Mouse (Mus musculus): ENCODE data around the gene Sik3.

Sik3 gene

DNA sequence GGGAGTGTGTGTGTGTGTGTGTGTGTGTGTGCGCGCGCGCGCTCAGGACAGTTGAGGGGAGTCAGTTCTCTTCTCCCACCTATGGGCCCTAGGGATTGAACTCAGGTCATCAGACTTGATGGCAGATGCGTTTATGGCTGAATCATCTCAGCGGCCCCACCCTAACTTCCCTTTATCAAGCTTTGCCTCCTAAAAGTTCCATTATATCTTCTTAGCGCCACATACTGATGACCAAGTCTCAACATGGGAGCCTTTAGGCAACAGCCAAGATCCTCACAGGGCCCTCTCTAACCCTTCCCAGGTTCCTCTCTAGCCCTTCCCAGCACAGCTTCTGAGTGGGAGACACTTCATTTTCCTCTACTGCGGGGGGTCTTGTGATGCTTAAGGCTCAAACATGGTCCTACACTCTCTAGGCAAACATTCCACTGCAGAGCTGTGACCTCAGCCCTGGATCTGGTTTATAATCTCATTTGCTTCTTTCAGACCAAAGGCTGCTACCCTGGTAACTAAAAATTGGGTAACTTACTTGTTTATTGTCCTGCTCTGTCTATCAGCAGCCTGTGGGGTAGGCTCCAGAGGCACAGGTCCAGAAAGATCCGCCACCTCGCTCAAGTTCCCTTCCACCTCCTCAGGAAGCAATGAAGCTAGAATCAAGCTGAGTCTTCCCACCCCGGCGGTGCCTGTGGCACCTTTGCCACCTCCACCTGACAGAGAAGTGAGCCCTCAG, 204.3 kb downstream of the Sik3 start:
- no peak for DNase-seq (ENCODE audit: inconsistent age in 2 of 2, low spot score in 1 of 2)

- no peak for DNase-seq (ENCODE audit: inconsistent age in 2 of 2, low spot score in 1 of 2)
These were observed 205.6 kb downstream of the Sik3 start for GRCm38 (mm10) chr9:46218176-46218575.

DNA sequence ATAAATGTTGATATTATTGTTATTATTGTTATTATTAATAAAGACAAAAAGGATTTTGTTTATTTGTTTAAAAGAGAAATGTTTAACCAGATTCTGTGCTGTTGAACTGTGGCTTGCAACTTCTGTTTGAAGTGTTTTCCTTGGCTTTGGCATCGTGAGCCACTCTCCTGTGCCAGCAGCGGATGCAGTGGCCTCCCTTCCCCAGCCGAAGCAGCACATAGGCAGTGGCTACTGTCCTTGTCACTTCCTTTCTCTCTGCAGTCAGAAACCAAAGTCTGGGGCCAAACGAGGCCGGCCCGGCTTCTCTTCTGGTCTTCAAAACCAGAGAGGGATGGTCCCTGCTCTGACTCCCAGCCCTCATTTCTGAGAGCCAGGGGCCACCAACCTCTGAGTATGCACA, 210.5 kb downstream of the Sik3 start:
- peak in 1 of 2 experiments; percentile 24 for DNase-seq (ENCODE audit: inconsistent age in 2 of 2, low spot score in 1 of 2)

GRCm38 (mm10) chr9:46224101-46224500, 211.5 kb downstream of the Sik3 start:
- no peak for DNase-seq (ENCODE audit: inconsistent age in 2 of 2, low spot score in 1 of 2)

GRCm38 (mm10) chr9:46224945-46225660, 212.5 kb downstream of the Sik3 start:
- no peak for DNase-seq (ENCODE audit: inconsistent age in 2 of 2, low spot score in 1 of 2)

- no peak for DNase-seq (ENCODE audit: inconsistent age in 2 of 2, low spot score in 1 of 2)
These were observed 214.5 kb downstream of the Sik3 start for GRCm38 (mm10) chr9:46227064-46227614.

DNA sequence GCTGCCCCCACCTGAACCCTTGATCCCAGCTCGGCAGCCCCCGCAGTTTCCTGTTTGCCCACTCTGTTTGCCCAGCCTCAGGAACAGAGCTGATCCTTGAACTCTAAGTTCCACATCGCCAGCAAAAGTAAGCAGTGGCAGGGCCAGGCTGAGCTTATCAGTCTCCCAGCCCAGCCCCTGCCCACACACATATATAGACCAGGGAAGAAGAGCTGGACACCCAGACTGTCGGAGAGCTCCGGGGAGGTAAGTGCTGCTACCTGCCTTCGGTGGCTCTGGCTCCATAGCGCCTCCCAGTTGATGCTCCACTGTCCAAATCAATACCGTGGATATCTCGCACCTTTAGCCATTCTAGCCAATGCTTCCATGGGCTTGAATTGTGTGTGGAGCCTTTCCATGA, 215.9 kb downstream of the Sik3 start, which contains the start of gene Apoa1:
Gene Apoa1, plus strand, starts transcription at position 90 of the 400 bp plus-strand sequence.
- DNase-seq (ENCODE audit: inconsistent age in 2 of 2, low spot score in 1 of 2): no peak

DNA sequence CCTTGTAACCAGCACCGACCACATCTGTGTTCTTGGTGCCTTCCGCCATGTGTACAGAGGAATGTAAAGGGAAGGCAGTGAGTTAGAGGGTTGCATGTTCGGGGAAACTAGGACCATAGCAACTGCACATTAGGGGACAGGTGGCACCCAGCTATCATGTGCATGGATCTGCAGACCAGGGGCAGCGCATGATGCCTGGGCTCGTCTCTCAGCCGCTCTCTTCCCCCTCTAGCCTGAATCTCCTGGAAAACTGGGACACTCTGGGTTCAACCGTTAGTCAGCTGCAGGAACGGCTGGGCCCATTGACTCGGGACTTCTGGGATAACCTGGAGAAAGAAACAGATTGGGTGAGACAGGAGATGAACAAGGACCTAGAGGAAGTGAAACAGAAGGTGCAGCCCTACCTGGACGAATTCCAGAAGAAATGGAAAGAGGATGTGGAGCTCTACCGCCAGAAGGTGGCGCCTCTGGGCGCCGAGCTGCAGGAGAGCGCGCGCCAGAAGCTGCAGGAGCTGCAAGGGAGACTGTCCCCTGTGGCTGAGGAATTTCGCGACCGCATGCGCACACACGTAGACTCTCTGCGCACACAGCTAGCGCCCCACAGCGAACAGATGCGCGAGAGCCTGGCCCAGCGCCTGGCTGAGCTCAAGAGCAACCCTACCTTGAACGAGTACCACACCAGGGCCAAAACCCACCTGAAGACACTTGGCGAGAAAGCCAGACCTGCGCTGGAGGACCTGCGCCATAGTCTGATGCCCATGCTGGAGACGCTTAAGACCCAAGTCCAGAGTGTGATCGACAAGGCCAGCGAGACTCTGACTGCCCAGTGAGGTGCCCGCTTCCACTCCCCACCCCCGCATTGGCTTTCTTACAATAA, 217.2 kb downstream of the Sik3 start:
- DNase-seq (ENCODE audit: inconsistent age in 2 of 2, low spot score in 1 of 2): peak; percentile 85 to 93

DNA sequence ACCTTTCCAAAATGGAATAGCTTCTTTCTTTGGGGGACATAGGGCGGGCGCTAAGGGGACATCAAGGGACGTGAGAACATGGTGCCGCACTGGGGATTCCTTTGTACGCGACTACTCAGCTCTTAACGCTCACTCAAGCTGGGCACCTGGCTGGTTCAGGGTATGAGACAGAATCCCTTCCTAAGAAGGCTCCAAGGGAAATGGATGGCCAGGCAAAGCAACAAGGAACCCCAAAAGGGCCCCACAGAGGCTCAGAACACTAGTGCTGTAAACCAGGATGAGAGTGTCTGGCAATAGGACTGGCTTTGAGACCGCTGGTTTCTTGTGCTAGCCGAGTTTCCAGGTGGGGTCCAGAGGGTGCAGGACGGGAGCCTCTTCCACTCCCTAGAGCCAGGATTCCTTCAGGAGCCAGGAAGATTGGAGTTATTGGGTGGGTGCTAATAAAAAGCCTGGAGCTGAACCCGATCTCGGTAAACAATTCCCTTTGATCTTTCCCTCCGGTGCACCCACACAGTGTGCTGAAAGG, 217.9 kb downstream of the Sik3 start:
- no peak for DNase-seq (ENCODE audit: inconsistent age in 2 of 2, low spot score in 1 of 2)

DNA sequence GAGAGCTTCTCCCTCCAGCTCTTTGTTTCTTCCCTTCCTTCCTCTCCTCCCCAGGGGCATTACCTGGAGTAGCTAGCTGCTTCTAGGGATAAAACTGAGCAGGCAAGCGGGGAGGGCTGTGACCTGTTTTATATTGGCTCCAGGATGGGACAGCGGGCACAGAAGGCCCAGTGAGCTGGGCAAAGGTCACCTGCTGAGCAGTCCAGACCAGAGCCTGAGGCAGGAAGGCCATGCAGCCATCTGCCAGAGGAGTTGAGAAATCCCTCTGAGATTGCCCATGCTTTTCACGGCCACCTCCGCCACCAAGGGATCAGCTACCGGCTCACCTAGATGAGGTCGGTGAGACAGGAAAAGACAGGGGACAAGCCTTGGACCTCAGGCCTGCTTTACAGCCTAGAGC, 222.6 kb downstream of the Sik3 start:
- DNase-seq (ENCODE audit: inconsistent age in 2 of 2, low spot score in 1 of 2): peak in 1 of 2 experiments; percentile 69

- no peak for DNase-seq (ENCODE audit: inconsistent age in 2 of 2, low spot score in 1 of 2)
These were observed 222.8 kb downstream of the Sik3 start, which contains the start of gene Apoc3 for GRCm38 (mm10) chr9:46235596-46235648. TSS of gene Apoc3 (minus strand) at chr9:46235636.

GRCm38 (mm10) chr9:46235649-46236048, 223.0 kb downstream of the Sik3 start:
- no peak for DNase-seq (ENCODE audit: inconsistent age in 2 of 2, low spot score in 1 of 2)

DNA sequence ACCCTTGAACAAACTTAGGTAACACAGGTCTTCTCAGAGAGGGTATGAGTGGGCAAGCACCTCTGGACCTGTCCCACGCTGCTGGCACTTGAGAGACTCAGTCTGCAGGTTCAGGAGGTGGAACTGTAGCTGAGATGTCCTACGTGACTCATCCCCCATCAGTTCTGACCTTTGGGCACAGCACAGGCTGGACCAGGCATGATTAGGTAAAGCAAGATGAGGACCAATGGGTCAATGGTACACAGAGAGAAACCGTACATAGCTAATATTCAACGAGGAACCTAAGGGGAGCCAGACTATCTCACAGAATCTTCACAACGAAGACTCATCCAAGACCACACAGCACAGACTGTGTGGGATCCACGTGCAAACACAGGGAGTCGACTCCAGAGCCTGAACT, 226.2 kb downstream of the Sik3 start:
- DNase-seq (ENCODE audit: inconsistent age in 2 of 2, low spot score in 1 of 2): no peak

DNA sequence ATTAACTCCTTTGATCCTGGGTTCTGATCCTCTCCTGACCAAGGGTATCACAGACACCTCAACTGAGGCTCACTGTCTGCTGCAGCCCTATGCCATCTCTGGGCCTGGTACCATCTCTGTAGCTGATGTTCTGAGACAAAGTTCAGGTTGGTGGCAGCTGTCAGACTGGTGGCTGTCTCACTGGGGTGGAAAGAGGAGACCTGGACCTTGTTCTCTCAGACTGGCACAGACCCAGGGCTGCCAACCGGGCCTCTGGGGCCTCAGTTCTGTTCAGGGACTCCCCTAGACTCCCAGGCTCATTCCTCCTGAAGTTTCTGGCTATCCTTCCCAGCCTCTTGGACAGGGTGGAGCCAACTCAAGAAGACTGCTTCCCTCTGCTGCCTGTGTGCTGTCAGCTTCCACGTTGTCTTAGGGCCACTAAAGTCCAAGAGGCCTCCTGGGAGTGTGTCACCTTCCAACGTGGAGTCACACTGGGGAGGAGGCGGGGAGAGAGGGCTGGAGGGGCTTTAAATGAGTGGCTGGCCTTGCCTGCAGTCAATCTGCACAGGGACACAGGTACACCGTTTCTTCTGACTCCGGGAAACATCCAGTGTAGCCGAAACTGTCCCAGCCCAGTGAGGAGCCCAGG, 228.0 kb downstream of the Sik3 start, which contains the start of gene Apoa4:
Gene Apoa4, plus strand, starts transcription at position 171 of the 628 bp plus-strand sequence.
- no peak for DNase-seq (ENCODE audit: inconsistent age in 2 of 2, low spot score in 1 of 2)

DNA sequence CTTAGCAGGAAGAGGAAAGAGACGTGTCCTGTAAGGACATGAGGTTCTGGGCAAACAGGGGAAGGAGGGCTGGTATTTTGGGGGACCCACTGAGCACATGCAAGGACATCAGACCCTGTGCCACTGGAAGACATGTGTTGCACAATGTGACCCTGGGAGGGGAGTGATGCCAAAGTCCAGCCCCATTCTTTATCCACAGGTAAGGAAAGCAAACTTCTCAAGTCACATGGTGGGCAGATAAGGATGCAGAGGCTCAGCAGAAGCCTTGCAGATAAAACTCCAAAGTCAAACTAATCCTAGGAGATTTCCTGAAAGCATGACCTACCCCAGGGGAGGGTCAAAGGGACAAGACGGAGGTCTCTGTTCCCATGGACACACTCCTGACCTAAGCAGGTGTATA, 229.2 kb downstream of the Sik3 start:
- DNase-seq (ENCODE audit: inconsistent age in 2 of 2, low spot score in 1 of 2): no peak

DNA sequence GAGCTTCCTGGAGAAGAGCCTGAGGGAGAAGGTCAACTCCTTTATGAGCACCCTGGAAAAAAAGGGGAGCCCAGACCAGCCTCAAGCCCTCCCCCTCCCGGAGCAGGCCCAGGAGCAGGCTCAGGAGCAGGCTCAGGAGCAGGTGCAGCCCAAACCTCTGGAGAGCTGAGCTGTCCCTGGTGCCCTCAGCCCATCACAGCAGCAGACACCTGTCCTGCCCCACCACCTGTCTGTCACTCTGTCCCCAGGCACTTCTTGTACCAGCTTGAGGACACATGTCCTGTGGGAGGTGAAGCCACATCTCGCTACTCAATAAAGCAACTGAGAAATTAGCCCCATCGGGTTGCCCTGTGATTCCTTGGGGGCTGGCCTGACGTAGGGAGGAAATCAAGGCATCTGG, 230.5 kb downstream of the Sik3 start:
- DNase-seq (ENCODE audit: inconsistent age in 2 of 2, low spot score in 1 of 2): no peak

- DNase-seq (ENCODE audit: inconsistent age in 2 of 2, low spot score in 1 of 2): no peak
These were observed 231.0 kb downstream of the Sik3 start for GRCm38 (mm10) chr9:46243584-46243983.

DNA sequence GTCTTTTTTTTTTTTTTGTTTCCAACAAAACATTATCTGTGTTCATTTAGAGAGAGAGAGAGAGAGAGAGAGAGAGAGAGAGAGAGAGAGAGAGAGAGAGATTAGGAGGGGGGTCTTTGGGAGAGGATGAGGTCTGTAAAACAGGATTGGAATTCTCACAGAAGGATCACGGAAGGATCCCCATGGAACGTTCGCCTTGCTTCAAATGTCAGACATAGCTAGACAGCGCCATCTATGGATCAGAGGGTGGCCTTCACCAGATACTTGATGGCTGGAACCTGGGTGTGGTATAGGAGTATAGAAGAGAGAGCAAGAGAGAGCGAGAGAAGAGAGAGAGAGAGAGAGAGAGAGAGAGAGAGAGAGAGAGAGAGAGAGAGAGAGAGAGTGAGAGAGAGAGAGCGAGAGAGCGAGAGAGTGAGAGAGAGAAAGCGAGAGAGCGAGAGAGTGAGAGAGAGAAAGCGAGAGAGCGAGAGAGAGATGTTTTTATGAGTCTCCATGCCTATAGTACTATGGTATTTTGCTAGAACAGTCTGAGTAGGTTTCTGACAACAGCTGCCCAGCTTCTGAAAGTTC, 234.2 kb downstream of the Sik3 start:
- peak; percentile 48 to 84 for DNase-seq (ENCODE audit: inconsistent age in 2 of 2, low spot score in 1 of 2)

DNA sequence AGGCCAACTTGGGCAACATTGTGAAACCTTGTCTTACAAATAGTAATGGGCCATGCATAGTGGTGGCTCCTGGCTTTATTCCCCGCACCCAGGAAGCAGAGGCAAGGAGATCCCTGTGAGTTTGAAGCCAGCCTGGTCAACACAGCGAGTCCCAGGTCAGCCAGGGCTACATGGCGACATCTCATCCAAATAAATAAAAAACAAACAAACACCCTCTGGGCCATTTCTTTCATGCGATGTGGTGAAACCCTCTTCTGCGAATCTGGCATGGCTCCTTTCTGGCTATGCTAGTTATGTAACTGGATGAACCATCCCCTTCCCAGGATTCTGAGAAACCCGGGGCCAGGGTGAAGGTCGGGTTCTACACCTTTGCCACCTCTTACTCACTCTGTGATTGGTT, 243.6 kb downstream of the Sik3 start:
- DNase-seq (ENCODE audit: inconsistent age in 2 of 2, low spot score in 1 of 2): peak in 1 of 2 experiments; percentile 52

- peak in 1 of 2 experiments; percentile 80 for DNase-seq (ENCODE audit: inconsistent age in 2 of 2, low spot score in 1 of 2)
These were observed 244.2 kb downstream of the Sik3 start for GRCm38 (mm10) chr9:46256658-46257385.
